Mouse (Mus musculus): ENCODE results near the gene Map4k4. TPM values are rescaled to one million over a fixed set of nuclear protein-coding genes. Genes with fewer than 3 reads are reported as not detected.
A peak's percentile ranks its signal among the peaks of the same experiment; 100 is the strongest.

Map4k4 gene
- total RNA-seq, 2 experiments from 2014 or later = 19.2 to 42.5 TPM

GRCm38 (mm10) chr1:39896581-39896980, 4.1 kb upstream of the Map4k4 start:
- peak; percentile 70 for ATAC-seq (replicated peaks; ENCODE audit: poor library complexity)

- ATAC-seq (replicated peaks; ENCODE audit: poor library complexity) = no peak
These were observed 2.0 kb upstream of the Map4k4 start for GRCm38 (mm10) chr1:39898686-39899085.

GRCm38 (mm10) chr1:39901063-39901811, 524 bp downstream of the Map4k4 start:
- ATAC-seq (replicated peaks; ENCODE audit: poor library complexity) = no peak; the same call in 1 of the 2 replicates

- peak; percentile 38 for ATAC-seq (replicated peaks; ENCODE audit: poor library complexity)
These were observed 1.4 kb downstream of the Map4k4 start for GRCm38 (mm10) chr1:39901851-39902703.

- no peak for ATAC-seq (replicated peaks; ENCODE audit: poor library complexity)
These were observed 2.0 kb downstream of the Map4k4 start for GRCm38 (mm10) chr1:39902704-39903151.

- no peak for ATAC-seq (replicated peaks; ENCODE audit: poor library complexity)
These were observed 4.0 kb downstream of the Map4k4 start for GRCm38 (mm10) chr1:39904720-39905119.

- no peak for ATAC-seq (replicated peaks; ENCODE audit: poor library complexity)
These were observed 6.2 kb downstream of the Map4k4 start for GRCm38 (mm10) chr1:39906921-39907320.

- no peak for ATAC-seq (replicated peaks; ENCODE audit: poor library complexity)
These were observed 8.3 kb downstream of the Map4k4 start for GRCm38 (mm10) chr1:39908976-39909375.

- ATAC-seq (replicated peaks; ENCODE audit: poor library complexity) = peak; percentile 95
These were observed 10.7 kb downstream of the Map4k4 start for GRCm38 (mm10) chr1:39911446-39911845.

GRCm38 (mm10) chr1:39913256-39913655, 12.5 kb downstream of the Map4k4 start:
- no peak for ATAC-seq (replicated peaks; ENCODE audit: poor library complexity)

GRCm38 (mm10) chr1:39916144-39916543, 15.4 kb downstream of the Map4k4 start:
- ATAC-seq (replicated peaks; ENCODE audit: poor library complexity) = peak; percentile 41; the same call in 1 of the 2 replicates

- ATAC-seq (replicated peaks; ENCODE audit: poor library complexity) = no peak
These were observed 17.3 kb downstream of the Map4k4 start for GRCm38 (mm10) chr1:39917855-39918516.

- ATAC-seq (replicated peaks; ENCODE audit: poor library complexity) = peak; percentile 46
These were observed 17.9 kb downstream of the Map4k4 start for GRCm38 (mm10) chr1:39918517-39919115.

GRCm38 (mm10) chr1:39920616-39921015, 19.9 kb downstream of the Map4k4 start:
- ATAC-seq (replicated peaks; ENCODE audit: poor library complexity) = no peak

GRCm38 (mm10) chr1:39921996-39922395, 21.3 kb downstream of the Map4k4 start:
- no peak for ATAC-seq (replicated peaks; ENCODE audit: poor library complexity)

- peak; percentile 47 for ATAC-seq (replicated peaks; ENCODE audit: poor library complexity)
These were observed 22.0 kb downstream of the Map4k4 start for GRCm38 (mm10) chr1:39922714-39923113.

- ATAC-seq (replicated peaks; ENCODE audit: poor library complexity) = peak; percentile 42
These were observed 23.0 kb downstream of the Map4k4 start for GRCm38 (mm10) chr1:39923395-39924337.

- ATAC-seq (replicated peaks; ENCODE audit: poor library complexity) = no peak
These were observed 30.3 kb downstream of the Map4k4 start for GRCm38 (mm10) chr1:39931055-39931454.

- ATAC-seq (replicated peaks; ENCODE audit: poor library complexity) = no peak
These were observed 31.6 kb downstream of the Map4k4 start for GRCm38 (mm10) chr1:39932216-39932739.

Data from megakaryocyte progenitor cell, adult 5-6 weeks (primary cell).